Mouse (Mus musculus) megakaryocyte-erythroid progenitor cell, adult 5 weeks (primary cell): ENCODE results near the gene Vmn2r35. TPM values are rescaled to one million over a fixed set of nuclear protein-coding genes. Genes with fewer than 3 reads are reported as not detected.

Source experiments
- polyA plus RNA-seq: library from polyadenylated mRNA; stranded (reverse); fragments of >175 nt; gene quantifications from 2 replicates; pipeline ENCODE4 v1.2.3, GENCODE M21; 2012

Vmn2r35 gene
- polyA plus RNA-seq = not detected in 2 replicates

GRCm38 (mm10) chr7:7819767-7820166 lies at the start of gene Vmn2r35:
TSS of gene Vmn2r35 (minus strand) at chr7:7819867.

Other genes starting within 250 kb of the Vmn2r35 start
- gene Vmn2r34, start 130.4 kb downstream of the Vmn2r35 start, polyA plus RNA-seq = not detected in 2 replicates
- not detected in 2 replicates for gene Vmn2r36, start 82.6 kb upstream of the Vmn2r35 start, polyA plus RNA-seq